Mouse (Mus musculus) lung, postnatal 0 days (tissue): ENCODE results near the gene Lpcat2b.

Source experiments
- CTCF ChIP-seq: IDR thresholded peaks from 2 replicates; pipeline ENCODE4 v1.5.1; 2016; ENCODE audit warnings: antibody characterized with exemption, mild to moderate bottlenecking
- EP300 ChIP-seq: IDR thresholded peaks from 2 replicates; pipeline ENCODE4 v1.6.1; 2016; ENCODE audit warnings: antibody characterized with exemption, mild to moderate bottlenecking, control low read depth

- TF ChIP-seq CTCF (no peak), EP300 (no peak)
Measured at GRCm38 (mm10) chr5:107387788-107388187, 43.6 kb upstream of the Lpcat2b start.
